Mouse (Mus musculus) heart, postnatal 0 days (tissue): ENCODE measurements around the gene Tpst1.

Source experiments
- CTCF ChIP-seq: IDR thresholded peaks from 2 replicates; pipeline ENCODE4 v1.5.1; 2016; ENCODE audit warnings: antibody characterized with exemption, control low read depth, low read depth
- EP300 ChIP-seq: IDR thresholded peaks from 2 replicates; pipeline ENCODE4 v1.6.1; 2016; ENCODE audit warnings: antibody characterized with exemption, low read depth

DNA sequence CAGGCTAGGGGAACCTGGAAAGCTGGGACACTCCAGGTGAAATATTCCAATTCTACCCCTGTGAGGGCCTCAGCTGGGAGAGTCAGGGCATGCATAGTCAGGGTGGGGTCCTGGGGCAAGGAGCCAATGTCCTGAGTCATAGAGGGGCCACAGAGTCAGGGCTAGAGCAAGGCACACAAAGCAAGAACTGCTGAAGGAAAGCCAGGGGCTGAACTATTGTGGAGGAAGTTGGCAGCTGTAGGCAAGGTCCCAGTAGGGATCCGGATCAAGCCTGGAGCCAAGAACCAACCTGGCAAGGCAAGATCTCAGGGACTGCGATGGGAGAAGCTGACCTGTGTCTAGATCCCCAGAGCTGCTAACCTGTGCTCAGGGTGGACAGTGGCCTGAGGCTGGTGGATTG lies 9.4 kb upstream of the Tpst1 start:
- TF ChIP-seq EP300 (no peak), CTCF (no peak)
